Mouse (Mus musculus): ENCODE data around the gene Dgki. TPM values are rescaled to one million over a fixed set of nuclear protein-coding genes. Genes with fewer than 3 reads are reported as not detected.
A peak's percentile ranks its signal among the peaks of the same experiment; 100 is the strongest.
"Not testable (repeated sequence)": the region's sequence is repeated elsewhere in the genome, so short reads cannot be mapped to it uniquely, and the experiment has no call there.

The Dgki gene
- polyA plus RNA-seq, 1 experiment from 2014 or later, result 9.6 TPM

GRCm38 (mm10) chr6:37113048-37113447 lies 186.9 kb downstream of the Dgki start:
- H3K9ac ChIP-seq, result no peak overlapping the region
- no peaks in the 10 kb centered on the region for H3K27me3 ChIP-seq (ENCODE audit: control insufficient read depth, insufficient read depth, low read length)
- no peaks in the 10 kb centered on the region for H3K9me3 ChIP-seq (ENCODE audit: control insufficient read depth, low read length)
- no peaks in the 10 kb centered on the region for H3K4me1 ChIP-seq (replicated peaks; ENCODE audit: control insufficient read depth, insufficient read depth, low read length)
- no peak overlapping the region for H3K4me3 ChIP-seq (replicated peaks; ENCODE audit: low read length)
- no peak overlapping the region for H3K4me2 ChIP-seq (replicated peaks)
- 92% methylated on average over 4 of the region's 4 CpGs for WGBS
- no peak for ATAC-seq (ENCODE audit: low FRiP score)
- no peaks in the 10 kb centered on the region for H3K36me3 ChIP-seq (replicated peaks; ENCODE audit: control insufficient read depth, insufficient read depth)
- DNase-seq (ENCODE audit: low spot score), result no peak
- H3K27ac ChIP-seq, result no peak overlapping the region

DNA sequence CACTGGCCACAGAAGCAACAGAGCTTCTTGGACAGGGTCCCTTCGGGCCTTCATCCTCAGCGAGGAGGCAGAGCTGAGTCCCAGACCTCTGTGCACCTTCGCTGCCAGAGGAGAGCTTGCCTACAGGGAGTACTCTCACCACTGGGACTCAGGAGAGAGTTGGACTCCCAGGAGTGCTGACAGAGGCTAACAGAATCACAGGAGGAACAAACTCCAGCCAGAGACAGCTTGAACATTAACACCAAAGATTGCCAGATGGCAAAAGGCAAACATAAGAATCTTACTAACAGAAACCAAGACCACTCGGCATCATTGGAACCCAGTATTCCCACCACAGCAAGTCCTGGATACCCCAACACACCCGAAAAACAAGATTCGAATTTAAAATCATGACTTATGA lies 193.7 kb downstream of the Dgki start:
- not testable (repeated sequence) for H3K36me3 ChIP-seq (replicated peaks; ENCODE audit: control insufficient read depth, insufficient read depth); H3K4me2 ChIP-seq (replicated peaks); H3K27me3 ChIP-seq (ENCODE audit: control insufficient read depth, insufficient read depth, low read length); H3K9me3 ChIP-seq (ENCODE audit: control insufficient read depth, low read length); H3K27ac ChIP-seq; H3K4me3 ChIP-seq (replicated peaks; ENCODE audit: low read length); ATAC-seq (ENCODE audit: low FRiP score); H3K4me1 ChIP-seq (replicated peaks; ENCODE audit: control insufficient read depth, insufficient read depth, low read length); DNase-seq (ENCODE audit: low spot score); H3K9ac ChIP-seq
- WGBS, result 97% methylated on average over 6 of the region's 6 CpGs

DNA sequence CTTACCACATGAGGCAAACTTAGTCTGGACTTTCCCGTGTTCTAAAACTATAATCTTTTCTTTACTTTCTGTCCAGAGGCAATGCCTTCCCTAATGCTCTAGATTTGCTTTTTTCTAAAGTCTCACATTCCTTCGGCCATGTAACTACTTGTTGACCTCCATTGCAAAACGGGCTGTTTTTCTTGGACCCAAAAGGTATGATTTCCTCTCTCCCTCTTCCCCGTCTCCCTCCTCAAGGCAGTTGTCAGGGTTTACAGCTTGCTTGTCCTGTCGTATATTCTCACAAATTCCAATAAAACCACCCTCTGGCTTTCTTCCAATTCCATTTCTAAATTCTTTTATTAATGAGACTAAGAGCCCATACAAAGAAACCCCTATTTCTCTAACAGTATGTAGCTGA lies 199.6 kb downstream of the Dgki start:
- no peak for ATAC-seq (ENCODE audit: low FRiP score)
- Histone ChIP-seq H3K4me2 (replicated peaks) (no peak overlapping the region), H3K27me3 (ENCODE audit: control insufficient read depth, insufficient read depth, low read length) (no peaks in the 10 kb centered on the region), H3K9me3 (ENCODE audit: control insufficient read depth, low read length) (no peaks in the 10 kb centered on the region), H3K27ac (no peak overlapping the region), H3K36me3 (replicated peaks; ENCODE audit: control insufficient read depth, insufficient read depth) (no peaks in the 10 kb centered on the region), H3K9ac (no peak overlapping the region), H3K4me3 (replicated peaks; ENCODE audit: low read length) (no peak overlapping the region), H3K4me1 (replicated peaks; ENCODE audit: control insufficient read depth, insufficient read depth, low read length) (no peaks in the 10 kb centered on the region; the same call in 1 of the 2 replicates)
- no peak for DNase-seq (ENCODE audit: low spot score)
- 85% methylated on average over 5 of the region's 5 CpGs for WGBS

DNA sequence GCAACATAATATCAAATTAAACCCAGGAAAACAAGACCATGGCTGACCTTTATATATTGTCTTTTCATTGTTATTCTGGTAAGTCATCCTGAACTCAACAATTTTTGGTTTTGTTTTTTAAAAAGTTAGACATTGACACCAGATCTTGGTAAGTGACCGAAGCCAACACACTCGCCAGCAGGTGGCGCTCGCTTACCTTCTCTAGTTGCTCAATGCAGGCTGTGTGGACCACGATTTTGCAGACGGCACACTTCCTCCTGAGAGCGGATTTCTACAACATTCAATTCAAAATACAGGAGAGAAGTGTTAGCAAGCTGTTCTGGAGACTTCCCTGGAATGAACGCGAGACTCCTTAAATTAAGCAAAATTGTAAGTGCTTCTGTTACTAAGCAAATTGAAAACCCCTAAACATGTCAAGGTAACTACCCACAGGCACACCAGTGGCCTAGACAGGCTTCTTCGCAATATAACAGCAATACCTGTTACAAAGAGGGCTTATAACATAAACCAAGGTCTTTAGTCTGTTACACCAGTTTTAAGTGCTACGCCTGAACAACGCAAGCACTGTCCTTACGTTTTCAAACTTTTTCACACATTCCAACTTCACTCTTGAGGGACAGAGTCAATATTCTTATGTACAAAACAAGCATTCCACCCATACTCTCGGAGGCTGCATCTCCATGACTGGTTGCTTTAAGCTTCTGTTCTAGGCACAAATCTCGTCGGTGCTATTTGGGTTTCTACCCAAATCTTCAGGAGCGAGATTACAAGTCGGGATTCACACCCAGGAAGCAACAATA lies 202.4 kb downstream of the Dgki start:
- peak overlapping the region; percentile 43; the same call in 1 of the 2 replicates for H3K27ac ChIP-seq
- 52% methylated on average over 18 of the region's 18 CpGs for WGBS
- H3K4me3 ChIP-seq (replicated peaks; ENCODE audit: low read length), result no peak overlapping the region
- H3K4me2 ChIP-seq (replicated peaks), result no peak overlapping the region; the same call in 1 of the 2 replicates
- H3K27me3 ChIP-seq (ENCODE audit: control insufficient read depth, insufficient read depth, low read length), result no peaks in the 10 kb centered on the region
- no peaks in the 10 kb centered on the region; the same call in 1 of the 2 replicates for H3K4me1 ChIP-seq (replicated peaks; ENCODE audit: control insufficient read depth, insufficient read depth, low read length)
- H3K9ac ChIP-seq, result no peak overlapping the region
- DNase-seq (ENCODE audit: low spot score) (peak; percentile 93), ATAC-seq (ENCODE audit: low FRiP score) (peak; percentile 62; the same call in 1 of the 2 replicates)
- H3K9me3 ChIP-seq (ENCODE audit: control insufficient read depth, low read length), result no peaks in the 10 kb centered on the region
- H3K36me3 ChIP-seq (replicated peaks; ENCODE audit: control insufficient read depth, insufficient read depth), result no peaks in the 10 kb centered on the region

DNA sequence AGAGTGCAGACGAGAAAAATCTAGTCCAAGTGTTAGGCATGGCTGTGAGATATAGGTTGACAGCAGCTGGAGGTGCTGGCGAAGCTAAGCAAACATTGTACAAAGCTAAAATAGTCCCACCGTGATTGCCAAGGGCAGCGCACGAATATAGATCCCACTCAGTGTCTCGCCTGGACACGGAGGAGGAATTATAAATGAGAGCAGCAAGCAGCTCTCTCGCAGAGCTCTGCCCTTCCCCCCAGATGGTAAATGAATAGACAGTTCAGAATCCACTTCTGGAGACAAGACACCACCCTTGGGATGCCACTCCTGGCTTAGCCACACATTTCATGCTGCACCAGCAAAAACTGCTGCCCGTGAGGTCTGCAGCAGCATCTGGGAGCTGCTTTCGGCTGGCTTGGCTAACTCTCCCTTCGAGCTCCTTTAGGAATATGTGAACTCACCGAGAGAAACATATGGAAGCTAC lies 203.1 kb downstream of the Dgki start:
- Histone ChIP-seq H3K4me2 (replicated peaks) (no peak overlapping the region; the same call in 1 of the 2 replicates), H3K9ac (no peak overlapping the region), H3K27ac (peak overlapping the region; percentile 43), H3K9me3 (ENCODE audit: control insufficient read depth, low read length) (no peaks in the 10 kb centered on the region), H3K27me3 (ENCODE audit: control insufficient read depth, insufficient read depth, low read length) (no peaks in the 10 kb centered on the region), H3K36me3 (replicated peaks; ENCODE audit: control insufficient read depth, insufficient read depth) (no peaks in the 10 kb centered on the region), H3K4me3 (replicated peaks; ENCODE audit: low read length) (no peak overlapping the region), H3K4me1 (replicated peaks; ENCODE audit: control insufficient read depth, insufficient read depth, low read length) (no peaks in the 10 kb centered on the region; the same call in 1 of the 2 replicates)
- no peak for ATAC-seq (ENCODE audit: low FRiP score)
- no peak for DNase-seq (ENCODE audit: low spot score)
- WGBS, result 45% methylated on average over 12 of the region's 12 CpGs

GRCm38 (mm10) chr6:37089148-37090111 lies 210.6 kb downstream of the Dgki start:
- Histone ChIP-seq H3K4me2 (replicated peaks) (no peak overlapping the region), H3K9me3 (ENCODE audit: control insufficient read depth, low read length) (no peaks in the 10 kb centered on the region), H3K4me3 (replicated peaks; ENCODE audit: low read length) (no peak overlapping the region), H3K27me3 (ENCODE audit: control insufficient read depth, insufficient read depth, low read length) (no peaks in the 10 kb centered on the region), H3K9ac (no peak overlapping the region), H3K36me3 (replicated peaks; ENCODE audit: control insufficient read depth, insufficient read depth) (0 out of 2 replicates have a peak, but pooled peaks cover 4% of the 10 kb centered on the region), H3K4me1 (replicated peaks; ENCODE audit: control insufficient read depth, insufficient read depth, low read length) (no peaks in the 10 kb centered on the region; the same call in 1 of the 2 replicates), H3K27ac (peak overlapping the region; percentile 1; the same call in 1 of the 2 replicates)
- 40% methylated on average over 8 of the region's 8 CpGs for WGBS
- DNase-seq (ENCODE audit: low spot score) (no peak), ATAC-seq (ENCODE audit: low FRiP score) (peak; percentile 79; the same call in 1 of the 2 replicates)

DNA sequence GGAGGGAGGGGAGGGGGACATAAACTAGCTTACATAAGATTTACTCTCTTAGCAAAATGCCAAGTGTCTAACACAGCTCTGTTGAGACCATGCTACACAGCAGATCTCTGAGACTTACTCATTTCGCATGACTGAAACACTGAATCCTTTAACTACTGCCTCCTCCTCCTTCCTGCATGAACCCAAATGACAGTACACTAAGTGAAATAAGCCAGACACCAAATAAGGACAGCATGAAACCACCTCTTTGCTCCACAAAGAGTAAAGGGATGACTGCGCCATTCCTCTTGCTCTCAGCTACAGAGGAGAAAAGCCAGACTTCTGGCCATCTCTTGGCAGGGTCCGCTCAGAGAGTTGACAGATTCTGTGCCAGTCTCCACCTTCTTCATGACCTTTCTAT lies 217.0 kb downstream of the Dgki start:
- Histone ChIP-seq H3K27me3 (ENCODE audit: control insufficient read depth, insufficient read depth, low read length) (no peaks in the 10 kb centered on the region), H3K4me3 (replicated peaks; ENCODE audit: low read length) (no peak overlapping the region), H3K9me3 (ENCODE audit: control insufficient read depth, low read length) (no peaks in the 10 kb centered on the region), H3K4me1 (replicated peaks; ENCODE audit: control insufficient read depth, insufficient read depth, low read length) (no peaks in the 10 kb centered on the region), H3K4me2 (replicated peaks) (no peak overlapping the region), H3K27ac (no peak overlapping the region), H3K9ac (no peak overlapping the region), H3K36me3 (replicated peaks; ENCODE audit: control insufficient read depth, insufficient read depth) (0 out of 2 replicates have a peak, but pooled peaks cover 4% of the 10 kb centered on the region)
- 96% methylated on average over 3 of the region's 3 CpGs for WGBS
- DNase-seq (ENCODE audit: low spot score) (no peak), ATAC-seq (ENCODE audit: low FRiP score) (no peak)

GRCm38 (mm10) chr6:37072401-37073016 lies 227.5 kb downstream of the Dgki start:
- no peak overlapping the region for H3K4me2 ChIP-seq (replicated peaks)
- no peak overlapping the region for H3K9ac ChIP-seq
- H3K27me3 ChIP-seq (ENCODE audit: control insufficient read depth, insufficient read depth, low read length), result no peaks in the 10 kb centered on the region
- no peak overlapping the region for H3K4me3 ChIP-seq (replicated peaks; ENCODE audit: low read length)
- no peaks in the 10 kb centered on the region for H3K4me1 ChIP-seq (replicated peaks; ENCODE audit: control insufficient read depth, insufficient read depth, low read length)
- DNase-seq (ENCODE audit: low spot score) (no peak), ATAC-seq (ENCODE audit: low FRiP score) (no peak)
- no peak overlapping the region for H3K27ac ChIP-seq
- H3K9me3 ChIP-seq (ENCODE audit: control insufficient read depth, low read length), result no peaks in the 10 kb centered on the region
- 85% methylated on average over 9 of the region's 9 CpGs for WGBS
- H3K36me3 ChIP-seq (replicated peaks; ENCODE audit: control insufficient read depth, insufficient read depth), result no peaks in the 10 kb centered on the region
